Mouse (Mus musculus) ES-E14 (cell line): ENCODE data around the gene Slc25a12.

Source experiments
- CHD2 ChIP-seq: IDR thresholded peaks from 2 replicates; pipeline ENCODE4 v1.6.1; 2014; ENCODE audit warnings: mild to moderate bottlenecking, low read depth, low read length, inconsistent platforms
- HCFC1 ChIP-seq: IDR thresholded peaks from 2 replicates; pipeline ENCODE4 v1.6.1; 2012; ENCODE audit warnings: low read length, inconsistent platforms, borderline replicate concordance; ENCODE audit not compliant: insufficient read depth
- MAFK ChIP-seq: IDR thresholded peaks from 2 replicates; pipeline ENCODE4 v1.6.1; 2014; ENCODE audit warnings: mild to moderate bottlenecking, low read depth, low read length, inconsistent platforms; ENCODE audit not compliant: insufficient read depth

DNA sequence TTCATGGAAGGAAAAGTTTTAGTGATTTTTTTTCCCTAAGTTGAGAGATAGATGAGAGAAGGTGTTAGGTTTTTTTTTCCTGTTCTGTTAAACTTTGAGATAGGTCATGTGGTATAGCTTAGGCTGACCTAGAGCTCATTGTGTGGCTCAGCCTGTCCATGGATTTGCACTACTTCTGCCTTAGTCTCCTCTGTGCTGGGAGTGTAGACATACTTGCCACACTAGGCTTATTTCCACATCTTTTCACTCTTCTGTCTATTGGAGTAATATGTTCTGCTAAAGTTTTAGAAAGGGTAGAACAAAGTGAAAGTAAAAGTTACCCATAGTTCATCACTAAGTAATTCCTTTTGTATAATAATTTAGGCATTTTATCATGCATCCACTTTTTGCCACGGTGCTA, 38.1 kb upstream of the Slc25a12 start:
- no peak for TF ChIP-seq MAFK
- TF ChIP-seq CHD2: no peak
- no peak for TF ChIP-seq HCFC1
